In genomic region chr9:59588710-59589671, GRCm38 (mm10) we compare ENCODE assay signal across 9 mouse cellular contexts. TPM values are rescaled to one million over a fixed set of nuclear protein-coding genes. Genes with fewer than 3 reads are reported as not detected.
A peak's percentile ranks its signal among the peaks of the same experiment; 100 is the strongest.
DNase-seq lines count a peak whose midpoint lies in the region; ATAC-seq lines count a peak whose summit lies in the region.
"Had no signal": no experiment of that assay in that cellular context is flagged by ENCODE, and none has a peak within 500 bp of the region (broad histone marks: within the 10 kb centered on the region; RNA-seq: fewer than 3 reads in every experiment).

No protein-coding gene starts in this region.

- peak; percentile 92 for ATAC-seq in hindbrain, embryonic 16.5 days
- peak; percentile 93 for ATAC-seq in midbrain, embryonic 15.5 days (replicated peaks)
- ATAC-seq: Patski had no signal

- H3K4me3 ChIP-seq in hindbrain, embryonic 16.5 days (ENCODE audit: low read length) = peak overlapping the region; percentile 22
- H3K4me3 ChIP-seq in midbrain, embryonic 15.5 days = peak overlapping the region; percentile 30

- DNase-seq in 416B (ENCODE audit: low read depth) = peak; percentile 24
- DNase-seq in embryo, embryonic 9.5 days (ENCODE audit: extremely low spot score) = peak; percentile 17
- DNase-seq in MN1 (ENCODE audit: low spot score) = no peak
- no peak for DNase-seq in adrenal gland, postnatal 25 days
- DNase-seq in thymus, adult 18-20 months = no peak
- DNase-seq in thymus, postnatal 10 days (ENCODE audit: low spot score in 2 of 2) = no peak

- H3K27me3 ChIP-seq in hindbrain, embryonic 16.5 days (replicated peaks; ENCODE audit: control insufficient read depth, insufficient read depth, low read length) = no peaks in the 10 kb centered on the region
- H3K27me3 ChIP-seq in midbrain, embryonic 15.5 days (replicated peaks) = no peaks in the 10 kb centered on the region; the same call in 1 of the 2 replicates

- 14% methylated on average over 12 of the region's 12 CpGs for WGBS in hindbrain, embryonic 16.5 days
- 11% methylated on average over 12 of the region's 12 CpGs for WGBS in midbrain, embryonic 15.5 days

- no peaks in the 10 kb centered on the region for H3K9me3 ChIP-seq in hindbrain, embryonic 16.5 days (ENCODE audit: control insufficient read depth, low read length)
- no peaks in the 10 kb centered on the region for H3K9me3 ChIP-seq in midbrain, embryonic 15.5 days

- H3K36me3 ChIP-seq in hindbrain, embryonic 16.5 days (ENCODE audit: control insufficient read depth, insufficient read depth, low read length) = no peaks in the 10 kb centered on the region
- no peaks in the 10 kb centered on the region for H3K36me3 ChIP-seq in midbrain, embryonic 15.5 days (replicated peaks)

- peaks cover 11% of the 10 kb centered on the region for H3K4me1 ChIP-seq in hindbrain, embryonic 16.5 days (ENCODE audit: control insufficient read depth, insufficient read depth, low read depth, low read length)
- peaks cover 38% of the 10 kb centered on the region for H3K4me1 ChIP-seq in midbrain, embryonic 15.5 days

- H3K4me2 ChIP-seq in hindbrain, embryonic 16.5 days (ENCODE audit: low read length) = peak overlapping the region; percentile 57
- peak overlapping the region; percentile 53 for H3K4me2 ChIP-seq in midbrain, embryonic 15.5 days

- H3K9ac ChIP-seq in hindbrain, embryonic 16.5 days (ENCODE audit: low read depth, low read length) = peak overlapping the region; percentile 34; the same call in 1 of the 2 replicates
- H3K9ac ChIP-seq in midbrain, embryonic 15.5 days = no peak overlapping the region

- peak overlapping the region; percentile 78 for H3K27ac ChIP-seq in hindbrain, embryonic 16.5 days (ENCODE audit: low read depth, low read length)
- H3K27ac ChIP-seq in midbrain, embryonic 15.5 days = peak overlapping the region; percentile 90

RNA-seq across cellular contexts. Expression of gene Celf6, which starts 11.3 kb away (rescaled TPM):
- 46.6 and 52.6 TPM in 2 replicates for polyA plus RNA-seq in hindbrain, embryonic 16.5 days (2015; fragmentation: Nextera tagmentation; extraction: Ambion mirVana)
- polyA plus RNA-seq in midbrain, embryonic 15.5 days (2015; fragmentation: Nextera tagmentation; extraction: Ambion mirVana) = 58.0 and 61.8 TPM in 2 replicates
- 4.0 and 5.3 TPM in 2 replicates for total RNA-seq in adrenal gland, postnatal 25 days (2021)
- polyA plus RNA-seq: Patski had no signal

RNA-seq across cellular contexts. Expression of gene Parp6, which starts 28.1 kb away (rescaled TPM):
- 197 and 213 TPM in 2 replicates for polyA plus RNA-seq in hindbrain, embryonic 16.5 days (2015; fragmentation: Nextera tagmentation; extraction: Ambion mirVana)
- 228 and 229 TPM in 2 replicates for polyA plus RNA-seq in midbrain, embryonic 15.5 days (2015; fragmentation: Nextera tagmentation; extraction: Ambion mirVana)
- total RNA-seq in adrenal gland, postnatal 25 days (2021) = 29.7 and 35.8 TPM in 2 replicates

RNA-seq across cellular contexts. Expression of gene Tmem202, which starts 49.3 kb away (rescaled TPM):
- polyA plus RNA-seq in hindbrain, embryonic 16.5 days (2015; fragmentation: Nextera tagmentation; extraction: Ambion mirVana) = 1.1 and 1.3 TPM in 2 replicates
- polyA plus RNA-seq in midbrain, embryonic 15.5 days (2015; fragmentation: Nextera tagmentation; extraction: Ambion mirVana) = 0.42 and 0.67 TPM in 2 replicates
- 3.5 and 5.0 TPM in 2 replicates for total RNA-seq in adrenal gland, postnatal 25 days (2021)

RNA-seq across cellular contexts. Expression of gene Hexa, which starts 49.7 kb away (rescaled TPM):
- polyA plus RNA-seq in hindbrain, embryonic 16.5 days (2015; fragmentation: Nextera tagmentation; extraction: Ambion mirVana) = 68.0 and 71.3 TPM in 2 replicates
- 61.2 and 67.6 TPM in 2 replicates for polyA plus RNA-seq in midbrain, embryonic 15.5 days (2015; fragmentation: Nextera tagmentation; extraction: Ambion mirVana)
- total RNA-seq in adrenal gland, postnatal 25 days (2021) = 148 and 158 TPM in 2 replicates

Comparison
In these comparisons a context has a peak if more than half of its experiments do, and no peak if none do; other contexts are left out.
1. DNase-seq: peak in 416B (single experiment) and embryo, embryonic 9.5 days (single experiment); none in MN1 (single experiment), adrenal gland, postnatal 25 days (single experiment), thymus, adult 18-20 months (0 of 2) and thymus, postnatal 10 days (0 of 2).